Mouse (Mus musculus) testis, adult 2 months (tissue): ENCODE data around the gene Dstn.

Experiments used
- CTCF ChIP-seq: fragments of 200-500 bp; IDR thresholded peaks from 2 replicates; pipeline ENCODE4 v1.5.1; 2012; ENCODE audit warnings: low read depth, mild to moderate bottlenecking, inconsistent platforms, low read length, moderate library complexity; ENCODE audit not compliant: control insufficient read depth, insufficient read depth, insufficient replicate concordance
- POLR2A ChIP-seq: fragments of 200-500 bp; IDR thresholded peaks from 2 replicates; pipeline ENCODE4 v1.6.1; 2012; ENCODE audit warnings: low read depth, mild to moderate bottlenecking, inconsistent platforms, low read length, moderate library complexity; ENCODE audit not compliant: control insufficient read depth

DNA sequence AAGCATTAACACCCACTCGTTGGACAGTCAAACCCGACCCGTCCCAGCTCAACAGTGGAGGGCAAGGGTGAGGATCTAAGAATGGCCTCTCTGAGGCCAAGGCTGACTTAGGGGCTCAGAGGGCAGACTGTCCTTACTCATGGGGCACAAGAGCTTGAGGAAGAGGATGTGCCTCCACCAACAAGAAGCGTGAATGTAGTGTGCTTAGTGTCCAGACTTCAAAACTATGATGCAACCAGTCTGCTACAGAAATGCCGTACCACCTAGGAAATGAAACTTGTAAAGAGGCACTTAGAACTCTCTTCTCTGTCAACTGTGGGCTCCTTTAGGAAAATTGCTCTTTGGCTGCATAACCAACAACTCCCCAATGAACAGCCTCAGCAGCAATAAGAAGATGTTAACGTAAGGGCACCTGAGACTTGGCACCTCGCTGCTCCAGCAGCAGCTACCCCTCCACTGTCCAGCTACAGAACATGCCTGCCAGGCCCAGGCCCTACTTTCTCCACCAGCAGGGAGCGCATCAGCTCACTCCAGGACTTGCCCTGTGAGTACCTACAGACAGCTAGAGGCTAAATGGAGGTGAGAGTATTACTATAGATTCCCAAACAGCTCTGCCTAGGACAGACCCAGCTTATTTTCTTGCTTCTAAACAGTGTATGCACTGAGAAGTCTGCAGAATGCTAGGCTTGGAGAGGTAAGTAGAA lies 63.5 kb downstream of the Dstn start:
- TF ChIP-seq POLR2A (no peak), CTCF (no peak)
